Mouse (Mus musculus) hindbrain, embryonic 12.5 days (tissue): ENCODE measurements at regions not wholly inside any gene's neighbourhood (a gene's known extent, or its start where the extent isn't known, plus 50 kb on each side); places are given as distances from the start of the nearest gene placed in this dataset.

Experiments
- ATAC-seq: fragments of 200-750 bp; cut with Nextera tagmentation; 2 replicates; pipeline ENCODE4 v1.8.0; 2017; ENCODE audit warnings: moderate TSS enrichment; ENCODE audit not compliant: low FRiP score
- H3K27ac ChIP-seq: fragments of 300-500 bp; sonication (generic); 2 replicates; pipeline ENCODE4 v1.5.1; 2016; ENCODE audit warnings: mild to moderate bottlenecking
- H3K27me3 ChIP-seq: fragments of 300-500 bp; sonication (generic); 2 replicates; pipeline ENCODE4 v1.6.1; 2016; ENCODE audit warnings: mild to moderate bottlenecking
- H3K36me3 ChIP-seq: fragments of 300-500 bp; sonication (generic); 2 replicates; pipeline ENCODE4 v1.6.1; 2016; ENCODE audit warnings: mild to moderate bottlenecking
- H3K4me1 ChIP-seq: fragments of 300-500 bp; sonication (generic); 2 replicates; pipeline ENCODE4 v1.6.1; 2016
- H3K4me2 ChIP-seq: fragments of 300-500 bp; sonication (generic); replicated peaks from 2 replicates; pipeline ENCODE4 v1.6.1; 2016; ENCODE audit warnings: mild to moderate bottlenecking
- H3K4me3 ChIP-seq: fragments of 300-500 bp; sonication (generic); 2 replicates; pipeline ENCODE4 v1.5.1; 2016; ENCODE audit warnings: mild to moderate bottlenecking
- H3K9ac ChIP-seq: fragments of 300-500 bp; sonication (generic); 2 replicates; pipeline ENCODE4 v1.6.1; 2016; ENCODE audit warnings: mild to moderate bottlenecking, moderate library complexity
- H3K9me3 ChIP-seq: fragments of 300-500 bp; sonication (generic); replicated peaks from 2 replicates; pipeline ENCODE4 v1.6.1; 2016; ENCODE audit warnings: mild to moderate bottlenecking
- WGBS: fragments of 180-500 bp; shearing (Covaris S2); methylation state at CpG from one replicate; pipeline ENCODE4 v1.1.7; 2016; 5-methylcytosine and 5-hydroxymethylcytosine counted together

GRCm38 (mm10) chr9:14173631-14174323 lies 101.1 kb upstream of the Sesn3 start:
- Histone ChIP-seq H3K27me3 (no peaks in the 10 kb centered on the region), H3K9me3 (no peaks in the 10 kb centered on the region), H3K4me1 (peaks cover 26% of the 10 kb centered on the region), H3K4me3 (no peak overlapping the region), H3K27ac (peak overlapping the region; percentile 77), H3K9ac (no peak overlapping the region), H3K36me3 (no peaks in the 10 kb centered on the region), H3K4me2 (peak overlapping the region; percentile 16)
- WGBS, result 18% methylated on average over 11 of the region's 11 CpGs
- ATAC-seq, result peak; percentile 89

GRCm38 (mm10) chr9:14174324-14175040 lies 100.4 kb upstream of the Sesn3 start:
- Histone ChIP-seq H3K36me3 (no peaks in the 10 kb centered on the region), H3K27me3 (no peaks in the 10 kb centered on the region), H3K9me3 (no peaks in the 10 kb centered on the region), H3K4me1 (peaks cover 26% of the 10 kb centered on the region), H3K9ac (no peak overlapping the region), H3K27ac (peak overlapping the region; percentile 77), H3K4me2 (no peak overlapping the region), H3K4me3 (no peak overlapping the region)
- peak; percentile 80 for ATAC-seq
- WGBS, result 80% methylated on average over 3 of the region's 3 CpGs

GRCm38 (mm10) chr9:14175041-14175881 lies 99.6 kb upstream of the Sesn3 start:
- Histone ChIP-seq H3K4me2 (0 out of 2 replicates have a peak overlapping the region, but pooled peaks have one; percentile 8), H3K4me3 (no peak overlapping the region), H3K9ac (no peak overlapping the region), H3K27me3 (no peaks in the 10 kb centered on the region), H3K36me3 (no peaks in the 10 kb centered on the region), H3K4me1 (peaks cover 26% of the 10 kb centered on the region), H3K27ac (peak overlapping the region; percentile 77), H3K9me3 (no peaks in the 10 kb centered on the region)
- WGBS, result 30% methylated on average over 11 of the region's 11 CpGs
- no peak for ATAC-seq

- peaks cover 10% of the 10 kb centered on the region for H3K4me1 ChIP-seq
- H3K9ac ChIP-seq, result no peak overlapping the region
- H3K4me3 ChIP-seq, result no peak overlapping the region
- ATAC-seq, result no peak
- H3K36me3 ChIP-seq, result no peaks in the 10 kb centered on the region
- no peak overlapping the region for H3K4me2 ChIP-seq
- H3K9me3 ChIP-seq, result no peaks in the 10 kb centered on the region
- H3K27ac ChIP-seq, result no peak overlapping the region
- 86% methylated on average over 1 of the region's 1 CpGs for WGBS
- no peaks in the 10 kb centered on the region for H3K27me3 ChIP-seq
Observed at GRCm38 (mm10) chr9:14179777-14180176, 95.1 kb upstream of the Sesn3 start.

GRCm38 (mm10) chr9:14184261-14184660 lies 90.6 kb upstream of the Sesn3 start:
- Histone ChIP-seq H3K36me3 (no peaks in the 10 kb centered on the region), H3K9ac (no peak overlapping the region), H3K9me3 (no peaks in the 10 kb centered on the region), H3K4me2 (no peak overlapping the region), H3K4me1 (0 out of 2 replicates have a peak, but pooled peaks cover 2% of the 10 kb centered on the region), H3K27me3 (no peaks in the 10 kb centered on the region), H3K4me3 (no peak overlapping the region), H3K27ac (no peak overlapping the region)
- no peak for ATAC-seq
- WGBS, result 87% methylated on average over 4 of the region's 4 CpGs

GRCm38 (mm10) chr9:14185681-14186080 lies 89.2 kb upstream of the Sesn3 start:
- Histone ChIP-seq H3K27me3 (no peaks in the 10 kb centered on the region), H3K9ac (no peak overlapping the region), H3K4me2 (no peak overlapping the region), H3K27ac (no peak overlapping the region), H3K9me3 (no peaks in the 10 kb centered on the region), H3K4me3 (no peak overlapping the region), H3K4me1 (0 out of 2 replicates have a peak, but pooled peaks cover 2% of the 10 kb centered on the region), H3K36me3 (no peaks in the 10 kb centered on the region)
- 55% methylated on average over 2 of the region's 2 CpGs for WGBS
- ATAC-seq, result no peak

- no peak overlapping the region for H3K4me2 ChIP-seq
- WGBS, result 89% methylated on average over 1 of the region's 1 CpGs
- no peak overlapping the region for H3K27ac ChIP-seq
- no peak overlapping the region for H3K4me3 ChIP-seq
- H3K27me3 ChIP-seq, result no peaks in the 10 kb centered on the region
- no peak overlapping the region for H3K9ac ChIP-seq
- H3K9me3 ChIP-seq, result no peaks in the 10 kb centered on the region
- ATAC-seq, result no peak
- peaks cover 2% of the 10 kb centered on the region; the same call in 1 of the 2 replicates for H3K4me1 ChIP-seq
- no peaks in the 10 kb centered on the region for H3K36me3 ChIP-seq
Observed at GRCm38 (mm10) chr9:14187753-14188152, 87.1 kb upstream of the Sesn3 start.

GRCm38 (mm10) chr9:14188504-14188903 lies 86.4 kb upstream of the Sesn3 start:
- no peak for ATAC-seq
- H3K4me1 ChIP-seq, result peaks cover 2% of the 10 kb centered on the region; the same call in 1 of the 2 replicates

GRCm38 (mm10) chr9:14190660-14191059 lies 84.2 kb upstream of the Sesn3 start:
- no peak for ATAC-seq
- H3K36me3 ChIP-seq, result no peaks in the 10 kb centered on the region
- no peaks in the 10 kb centered on the region for H3K9me3 ChIP-seq
- WGBS, result 79% methylated on average over 9 of the region's 9 CpGs
- H3K4me1 ChIP-seq, result peaks cover 2% of the 10 kb centered on the region; the same call in 1 of the 2 replicates
- H3K27ac ChIP-seq, result no peak overlapping the region
- no peak overlapping the region for H3K4me2 ChIP-seq
- H3K4me3 ChIP-seq, result no peak overlapping the region
- H3K9ac ChIP-seq, result no peak overlapping the region
- no peaks in the 10 kb centered on the region for H3K27me3 ChIP-seq

More at GRCm38 (mm10) chr9:14188504-14188903, 86.4 kb upstream of the Sesn3 start:
- H3K9ac ChIP-seq, result no peak overlapping the region
- H3K4me3 ChIP-seq, result no peak overlapping the region
- H3K36me3 ChIP-seq, result no peaks in the 10 kb centered on the region
- no peaks in the 10 kb centered on the region for H3K27me3 ChIP-seq
- H3K27ac ChIP-seq, result no peak overlapping the region
- H3K4me2 ChIP-seq, result no peak overlapping the region
- no peaks in the 10 kb centered on the region for H3K9me3 ChIP-seq
- 65% methylated on average over 2 of the region's 2 CpGs for WGBS

GRCm38 (mm10) chr9:14194748-14195147 lies 80.1 kb upstream of the Sesn3 start:
- no peak overlapping the region for H3K9ac ChIP-seq
- H3K4me3 ChIP-seq, result no peak overlapping the region
- H3K9me3 ChIP-seq, result no peaks in the 10 kb centered on the region
- H3K27ac ChIP-seq, result no peak overlapping the region
- no peaks in the 10 kb centered on the region for H3K36me3 ChIP-seq
- H3K4me2 ChIP-seq, result no peak overlapping the region
- ATAC-seq, result no peak
- H3K4me1 ChIP-seq, result no peaks in the 10 kb centered on the region; the same call in 1 of the 2 replicates
- WGBS, result 92% methylated on average over 5 of the region's 5 CpGs
- no peaks in the 10 kb centered on the region for H3K27me3 ChIP-seq

- Histone ChIP-seq H3K36me3 (no peaks in the 10 kb centered on the region), H3K4me2 (no peak overlapping the region), H3K27ac (no peak overlapping the region), H3K27me3 (no peaks in the 10 kb centered on the region), H3K4me1 (no peaks in the 10 kb centered on the region), H3K9ac (no peak overlapping the region), H3K9me3 (no peaks in the 10 kb centered on the region), H3K4me3 (no peak overlapping the region)
- WGBS, result 74% methylated on average over 3 of the region's 3 CpGs
- ATAC-seq, result no peak
Observed at GRCm38 (mm10) chr9:14199116-14199515, 75.8 kb upstream of the Sesn3 start.
